Mouse (Mus musculus) kidney, postnatal 0 days (tissue): ENCODE data around the gene Rnf7. TPM values are rescaled to one million over a fixed set of nuclear protein-coding genes. Genes with fewer than 3 reads are reported as not detected.
"Not testable (repeated sequence)": the region's sequence is repeated elsewhere in the genome, so short reads cannot be mapped to it uniquely, and the experiment has no call there.

Experiments used
- ATAC-seq: fragments of 200-750 bp; cut with Nextera tagmentation; replicated peaks from 2 replicates; pipeline ENCODE4 v1.8.0; 2017; ENCODE audit warnings: low read depth, moderate number of reproducible peaks, moderate TSS enrichment, moderate library complexity; ENCODE audit not compliant: low FRiP score
- DNase-seq: peaks from one replicate; pipeline ENCODE4 v3.0.0-alpha.2; 2016; ENCODE audit warnings: low spot score
- H3K27ac ChIP-seq: fragments of 300-500 bp; sonication (generic); 2 replicates; pipeline ENCODE4 v1.5.1; 2014; ENCODE audit warnings: mild to moderate bottlenecking
- H3K27me3 ChIP-seq: fragments of 300-500 bp; sonication (generic); 2 replicates; pipeline ENCODE4 v1.6.1; 2014; ENCODE audit warnings: low read length, mixed read lengths; ENCODE audit not compliant: insufficient read depth
- H3K36me3 ChIP-seq: fragments of 300-500 bp; sonication (generic); 2 replicates; pipeline ENCODE4 v1.6.1; 2014; ENCODE audit warnings: low read length, mixed read lengths; ENCODE audit not compliant: insufficient read depth
- H3K4me1 ChIP-seq: fragments of 300-500 bp; sonication (generic); replicated peaks from 2 replicates; pipeline ENCODE4 v1.6.1; 2014; ENCODE audit warnings: antibody characterized with exemption, low read length, mixed read lengths; ENCODE audit not compliant: insufficient read depth
- H3K4me2 ChIP-seq: fragments of 300-500 bp; sonication (generic); 2 replicates; pipeline ENCODE4 v1.6.1; 2014; ENCODE audit warnings: mild to moderate bottlenecking, low read length, moderate library complexity, mixed read lengths
- H3K4me3 ChIP-seq: fragments of 300-500 bp; sonication (generic); replicated peaks from 2 replicates; pipeline ENCODE4 v1.5.1; 2014; ENCODE audit warnings: low read depth, low read length
- H3K9ac ChIP-seq: fragments of 300-500 bp; sonication (generic); 2 replicates; pipeline ENCODE4 v1.6.1; 2014; ENCODE audit warnings: low read depth, low read length
- H3K9me3 ChIP-seq: fragments of 300-500 bp; sonication (generic); replicated peaks from 2 replicates; pipeline ENCODE4 v1.6.1; 2016; ENCODE audit warnings: low read length, inconsistent platforms, mixed read lengths
- CTCF ChIP-seq: IDR thresholded peaks from 2 replicates; pipeline ENCODE4 v1.5.1; 2016; ENCODE audit warnings: antibody characterized with exemption, low read depth, mild to moderate bottlenecking, moderate library complexity
- WGBS: fragments of 180-500 bp; shearing (Covaris S2); extraction: QIAGEN DNeasy Blood & Tissue Kit; methylation state at CpG from one replicate; pipeline ENCODE4 v1.1.7; 2014; 5-methylcytosine and 5-hydroxymethylcytosine counted together
- polyA plus RNA-seq: library from polyadenylated mRNA; unstranded; fragments of >200 nt; fragmentation: Nextera tagmentation; extraction: Ambion mirVana; gene quantifications from 2 replicates; pipeline ENCODE4 v1.2.1, GENCODE M21; 2015

Rnf7 gene
- polyA plus RNA-seq, 1 experiment from 2014 or later, result 255 TPM

GRCm38 (mm10) chr9:96502856-96503610 is 24.6 kb upstream of the Rnf7 start:
- H3K4me2 ChIP-seq, result no peak overlapping the region
- H3K4me3 ChIP-seq, result no peak overlapping the region
- H3K9ac ChIP-seq, result no peak overlapping the region
- no peak overlapping the region for H3K27ac ChIP-seq
- H3K36me3 ChIP-seq, result no peaks in the 10 kb centered on the region
- H3K9me3 ChIP-seq, result no peaks in the 10 kb centered on the region; the same call in 1 of the 2 replicates
- TF ChIP-seq CTCF, result no peak
- 0 out of 2 replicates have a peak, but pooled peaks cover 3% of the 10 kb centered on the region for H3K4me1 ChIP-seq
- WGBS, result 64% methylated on average over 6 of the region's 6 CpGs
- H3K27me3 ChIP-seq, result no peaks in the 10 kb centered on the region
- no peak for DNase-seq
- ATAC-seq, result no peak

- 0 out of 2 replicates have a peak, but pooled peaks cover 2% of the 10 kb centered on the region for H3K4me1 ChIP-seq
- no peak overlapping the region for H3K4me2 ChIP-seq
- no peaks in the 10 kb centered on the region for H3K36me3 ChIP-seq
- H3K4me3 ChIP-seq, result no peak overlapping the region
- H3K27ac ChIP-seq, result no peak overlapping the region
- no peaks in the 10 kb centered on the region for H3K27me3 ChIP-seq
- 29% methylated on average over 7 of the region's 7 CpGs for WGBS
- H3K9ac ChIP-seq, result no peak overlapping the region
- DNase-seq (peak; percentile 51), ATAC-seq (no peak)
- H3K9me3 ChIP-seq, result no peaks in the 10 kb centered on the region; the same call in 1 of the 2 replicates
- no peak for TF ChIP-seq CTCF
Measured at GRCm38 (mm10) chr9:96501217-96501616, 22.7 kb upstream of the Rnf7 start.

- Histone ChIP-seq H3K27ac (no peak overlapping the region), H3K4me1 (no peaks in the 10 kb centered on the region), H3K27me3 (no peaks in the 10 kb centered on the region), H3K36me3 (no peaks in the 10 kb centered on the region), H3K9ac (no peak overlapping the region), H3K4me2 (peak overlapping the region; percentile 12; the same call in 1 of the 2 replicates), H3K9me3 (no peaks in the 10 kb centered on the region), H3K4me3 (no peak overlapping the region)
- 0 out of 2 replicates have a peak, but pooled peaks have one; percentile 71 for ATAC-seq
- peak; percentile 39 for DNase-seq
- 11% methylated on average over 3 of the region's 3 CpGs for WGBS
- no peak for TF ChIP-seq CTCF
Measured at GRCm38 (mm10) chr9:96493212-96493611, 14.7 kb upstream of the Rnf7 start.

- Histone ChIP-seq H3K27me3 (no peaks in the 10 kb centered on the region), H3K4me2 (no peak overlapping the region), H3K36me3 (no peaks in the 10 kb centered on the region), H3K4me3 (no peak overlapping the region), H3K4me1 (no peaks in the 10 kb centered on the region), H3K9ac (no peak overlapping the region), H3K9me3 (no peaks in the 10 kb centered on the region), H3K27ac (no peak overlapping the region)
- TF ChIP-seq CTCF, result peak; percentile 84
- ATAC-seq (no peak), DNase-seq (peak; percentile 53)
- WGBS, result 43% methylated on average over 12 of the region's 12 CpGs
Measured at GRCm38 (mm10) chr9:96491810-96492209, 13.3 kb upstream of the Rnf7 start.

- ATAC-seq, H3K36me3 ChIP-seq, H3K9ac ChIP-seq, H3K4me2 ChIP-seq, H3K9me3 ChIP-seq, H3K4me3 ChIP-seq, H3K27me3 ChIP-seq, H3K27ac ChIP-seq, DNase-seq, H3K4me1 ChIP-seq: not testable (repeated sequence)
- 95% methylated on average over 5 of the region's 5 CpGs for WGBS
Measured at GRCm38 (mm10) chr9:96487869-96488268, 9.4 kb upstream of the Rnf7 start.

GRCm38 (mm10) chr9:96483648-96484047 is 5.2 kb upstream of the Rnf7 start:
- Histone ChIP-seq H3K27me3 (no peaks in the 10 kb centered on the region), H3K9me3 (no peaks in the 10 kb centered on the region), H3K36me3 (no peaks in the 10 kb centered on the region), H3K4me3 (no peak overlapping the region), H3K4me2 (no peak overlapping the region), H3K27ac (no peak overlapping the region), H3K4me1 (no peaks in the 10 kb centered on the region), H3K9ac (no peak overlapping the region)
- no peak for TF ChIP-seq CTCF
- ATAC-seq, result no peak
- WGBS, result 58% methylated on average over 2 of the region's 2 CpGs
- no peak for DNase-seq
